Mouse (Mus musculus) limb, embryonic 14.5 days (tissue): ENCODE measurements around the gene Sirt5. TPM values are rescaled to one million over a fixed set of nuclear protein-coding genes. Genes with fewer than 3 reads are reported as not detected.

ENCODE experiments used
- ATAC-seq: fragments of 200-750 bp; cut with Nextera tagmentation; 2 replicates; pipeline ENCODE4 v1.8.0; 2017; ENCODE audit warnings: low read depth, moderate number of reproducible peaks, moderate TSS enrichment; ENCODE audit not compliant: low FRiP score
- DNase-seq: peaks from one replicate; pipeline ENCODE4 v3.0.0-alpha.2; 2015; ENCODE audit warnings: low spot score
- H3K27ac ChIP-seq: fragments of 300-500 bp; sonication (generic); replicated peaks from 2 replicates; pipeline ENCODE4 v1.5.1; 2014; ENCODE audit warnings: low read depth, mild to moderate bottlenecking, low read length, moderate library complexity, mixed read lengths
- H3K27me3 ChIP-seq: fragments of 300-500 bp; sonication (generic); 2 replicates; pipeline ENCODE4 v1.6.1; 2014; ENCODE audit warnings: low read length, mixed read lengths; ENCODE audit not compliant: control insufficient read depth, insufficient read depth
- H3K36me3 ChIP-seq: fragments of 300-500 bp; sonication (generic); 2 replicates; pipeline ENCODE4 v1.6.1; 2014; ENCODE audit warnings: mild to moderate bottlenecking, low read length, moderate library complexity, mixed read lengths; ENCODE audit not compliant: control insufficient read depth, insufficient read depth
- H3K4me1 ChIP-seq: fragments of 300-500 bp; sonication (generic); 2 replicates; pipeline ENCODE4 v1.6.1; 2014; ENCODE audit warnings: antibody characterized with exemption, low read length, mixed read lengths; ENCODE audit not compliant: control insufficient read depth, insufficient read depth
- H3K4me2 ChIP-seq: fragments of 300-500 bp; sonication (generic); replicated peaks from 2 replicates; pipeline ENCODE4 v1.6.1; 2014; ENCODE audit warnings: low read depth, mild to moderate bottlenecking, low read length, moderate library complexity; ENCODE audit not compliant: severe bottlenecking
- H3K4me3 ChIP-seq: fragments of 300-500 bp; sonication (generic); replicated peaks from 2 replicates; pipeline ENCODE4 v1.5.1; 2014; ENCODE audit warnings: low read length
- H3K9ac ChIP-seq: fragments of 300-500 bp; sonication (generic); 2 replicates; pipeline ENCODE4 v1.6.1; 2014; ENCODE audit warnings: mild to moderate bottlenecking, low read depth, low read length, moderate library complexity; ENCODE audit not compliant: severe bottlenecking
- H3K9me3 ChIP-seq: fragments of 300-500 bp; sonication (generic); 2 replicates; pipeline ENCODE4 v1.6.1; 2016; ENCODE audit warnings: low read length; ENCODE audit not compliant: control insufficient read depth
- POLR2A ChIP-seq: fragments of 200-500 bp; IDR thresholded peaks from 2 replicates; pipeline ENCODE4 v1.8.0; 2012; ENCODE audit warnings: inconsistent platforms, mild to moderate bottlenecking, moderate library complexity, borderline replicate concordance; ENCODE audit not compliant: insufficient read depth, insufficient read length; ENCODE audit errors: extremely low read depth
- WGBS: fragments of 180-500 bp; shearing (Covaris S2); extraction: QIAGEN DNeasy Blood & Tissue Kit; methylation state at CpG from one replicate; pipeline ENCODE4 v1.1.7; 2014; 5-methylcytosine and 5-hydroxymethylcytosine counted together
- polyA plus RNA-seq, 2 experiments: library from polyadenylated mRNA; depleted of rRNA in 1 of 2; stranded (reverse) in 1 of 2; unstranded in 1 of 2; fragments of >200 nt; fragmentation: Nextera tagmentation in 1 of 2; extraction: Ambion mirVana in 1 of 2; gene quantifications; 2 replicates each; pipeline versions ENCODE4 v1.2.1 to v1.2.3; 2012 to 2014

Sirt5 gene
- polyA plus RNA-seq, 2 experiments: 23.0 to 23.9 TPM

- DNase-seq (no peak), ATAC-seq (no peak)
- H3K4me3 ChIP-seq: no peak overlapping the region
- no peak for TF ChIP-seq POLR2A
- H3K9ac ChIP-seq: no peak overlapping the region
- H3K9me3 ChIP-seq: no peaks in the 10 kb centered on the region
- H3K4me1 ChIP-seq: no peaks in the 10 kb centered on the region
- peaks cover 47% of the 10 kb centered on the region for H3K36me3 ChIP-seq
- H3K27me3 ChIP-seq: no peaks in the 10 kb centered on the region
- H3K27ac ChIP-seq: no peak overlapping the region
- H3K4me2 ChIP-seq: no peak overlapping the region
- 88% methylated on average over 1 of the region's 1 CpGs for WGBS
Observed at GRCm38 (mm10) chr13:43372892-43373291, 7.6 kb downstream of the Sirt5 start.

- WGBS: 86% methylated on average over 10 of the region's 10 CpGs
- Histone ChIP-seq H3K27ac (no peak overlapping the region), H3K4me2 (no peak overlapping the region), H3K36me3 (peaks cover 53% of the 10 kb centered on the region), H3K9me3 (no peaks in the 10 kb centered on the region), H3K4me3 (no peak overlapping the region), H3K9ac (no peak overlapping the region), H3K27me3 (no peaks in the 10 kb centered on the region), H3K4me1 (no peaks in the 10 kb centered on the region)
- no peak for TF ChIP-seq POLR2A
- ATAC-seq (no peak), DNase-seq (no peak)
Observed at GRCm38 (mm10) chr13:43374205-43374604, 8.9 kb downstream of the Sirt5 start.

DNA sequence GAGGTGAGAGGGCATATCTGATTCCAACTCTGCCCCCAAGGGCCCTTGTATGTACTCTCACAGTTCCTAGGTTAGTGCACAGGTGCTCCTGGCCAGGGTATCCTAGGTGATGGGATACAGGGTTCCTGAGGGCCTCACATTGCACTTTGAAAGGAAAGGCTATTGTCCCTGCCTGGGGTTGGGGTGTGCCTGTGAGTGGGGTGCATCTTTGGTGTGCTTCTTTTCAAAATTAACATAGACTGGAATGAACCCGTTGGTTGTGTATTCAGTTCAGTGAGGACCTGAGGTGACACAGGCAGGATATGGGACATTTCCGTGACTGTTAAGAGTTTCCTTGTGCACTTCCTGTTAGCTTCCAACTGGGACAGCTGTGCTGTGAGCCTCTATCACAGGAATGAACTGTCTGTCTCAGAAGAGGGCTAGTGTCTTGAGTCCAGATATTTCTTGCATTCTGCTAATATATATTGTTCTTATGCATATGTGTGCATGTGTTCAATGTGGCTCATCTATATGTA is 9.7 kb downstream of the Sirt5 start:
- no peak for DNase-seq
- H3K9me3 ChIP-seq: no peaks in the 10 kb centered on the region
- H3K4me1 ChIP-seq: no peaks in the 10 kb centered on the region
- peaks cover 56% of the 10 kb centered on the region for H3K36me3 ChIP-seq
- no peak for TF ChIP-seq POLR2A
- no peak overlapping the region for H3K27ac ChIP-seq
- H3K9ac ChIP-seq: no peak overlapping the region
- no peak overlapping the region for H3K4me3 ChIP-seq
- ATAC-seq: no peak
- H3K27me3 ChIP-seq: no peaks in the 10 kb centered on the region
- H3K4me2 ChIP-seq: no peak overlapping the region
- WGBS: 67% methylated on average over 2 of the region's 2 CpGs

DNA sequence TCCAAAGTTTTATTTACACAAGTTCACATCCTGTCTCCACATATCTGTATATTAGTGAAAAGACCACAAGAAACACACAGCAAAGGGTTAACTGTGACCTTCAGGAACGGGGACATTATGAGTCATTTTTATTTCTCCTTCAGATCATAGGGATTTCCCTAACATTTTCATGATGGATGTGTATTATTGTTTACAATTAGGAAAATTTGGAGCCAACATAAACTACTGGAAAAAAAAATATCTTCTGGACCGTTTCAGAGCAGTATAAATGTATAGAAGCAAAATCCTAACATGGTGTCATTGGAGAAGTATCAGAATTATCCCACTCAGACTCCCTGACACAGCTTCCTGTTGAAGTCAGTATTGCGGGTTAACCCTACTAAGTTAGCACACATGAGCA is 14.7 kb downstream of the Sirt5 start:
- WGBS: 84% methylated on average over 3 of the region's 3 CpGs
- Histone ChIP-seq H3K4me3 (no peak overlapping the region), H3K36me3 (peaks cover 37% of the 10 kb centered on the region), H3K4me2 (no peak overlapping the region), H3K9ac (no peak overlapping the region), H3K9me3 (no peaks in the 10 kb centered on the region), H3K4me1 (no peaks in the 10 kb centered on the region), H3K27ac (no peak overlapping the region), H3K27me3 (no peaks in the 10 kb centered on the region)
- ATAC-seq (no peak), DNase-seq (no peak)
- no peak for TF ChIP-seq POLR2A

- Histone ChIP-seq H3K4me3 (no peak overlapping the region), H3K4me1 (no peaks in the 10 kb centered on the region), H3K4me2 (no peak overlapping the region), H3K9me3 (no peaks in the 10 kb centered on the region), H3K36me3 (peaks cover 15% of the 10 kb centered on the region), H3K27me3 (no peaks in the 10 kb centered on the region), H3K27ac (no peak overlapping the region), H3K9ac (no peak overlapping the region)
- no peak for TF ChIP-seq POLR2A
- DNase-seq (no peak), ATAC-seq (no peak)
- WGBS: 95% methylated on average over 10 of the region's 10 CpGs
Observed at GRCm38 (mm10) chr13:43385321-43385720, 20.0 kb downstream of the Sirt5 start.
